Mouse (Mus musculus) monocyte, adult 5-6 weeks (primary cell): Measurements from ENCODE around the gene Mum1. TPM values are rescaled to one million over a fixed set of nuclear protein-coding genes. Genes with fewer than 3 reads are reported as not detected.

ENCODE experiments used
- ATAC-seq: fragments of 153-309, 156-312 bp; replicated peaks from 2 replicates; pipeline ENCODE4 v1.8.0; 2017; ENCODE audit warnings: mild to moderate bottlenecking; ENCODE audit not compliant: low TSS enrichment, insufficient number of reproducible peaks, severe bottlenecking, poor library complexity, low FRiP score
- total RNA-seq: library from RNA; stranded (forward); fragments of 200-1000, 200-491, 200-594 nt; gene quantifications from 3 replicates; pipeline ENCODE4 v1.2.3, GENCODE M21; 2017

The Mum1 gene
- 43.7 to 46.7 TPM (median 46.2 TPM) in 3 replicates for total RNA-seq

DNA sequence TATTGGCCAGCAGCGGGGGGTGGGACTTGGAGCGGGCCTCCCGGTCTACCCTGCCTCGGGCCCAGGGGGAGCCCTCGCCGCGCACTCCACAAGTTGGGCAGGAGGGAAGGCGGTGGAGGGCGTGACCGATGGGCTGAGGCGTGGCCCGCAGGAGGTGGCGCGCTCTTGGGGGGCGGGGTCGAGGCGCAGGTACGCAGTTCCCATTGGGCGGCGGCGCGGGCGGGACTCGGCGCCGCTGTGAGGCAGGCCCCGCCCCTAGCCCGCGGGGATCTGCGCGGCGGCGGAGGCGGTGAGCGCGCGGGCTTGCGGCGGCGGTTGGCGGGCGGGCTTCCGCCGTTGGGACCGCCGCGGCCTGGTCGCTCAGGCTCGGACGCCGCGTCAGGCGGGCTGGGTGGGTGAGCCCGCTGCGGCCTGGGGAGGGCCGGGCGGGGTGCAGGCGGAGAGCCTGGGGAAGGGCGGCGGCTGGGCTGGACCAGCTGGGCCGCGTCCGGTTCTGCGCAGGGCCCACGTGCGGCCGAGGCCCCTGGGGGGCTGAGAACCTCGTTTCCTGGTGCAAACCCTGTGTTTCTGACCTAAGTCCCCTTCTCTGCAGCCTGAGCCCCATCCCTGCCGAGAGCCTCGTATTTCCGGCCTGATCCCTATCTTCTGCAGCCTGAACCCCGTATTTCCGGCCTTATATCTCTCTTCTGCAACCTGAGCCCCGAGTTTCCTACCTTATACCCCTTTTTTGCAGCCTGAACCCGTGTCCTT, at the start of gene Mum1:
Gene Mum1 (plus strand): TSS at position 19 of the 750 bp plus-strand sequence.
- ATAC-seq = peak; percentile 94

DNA sequence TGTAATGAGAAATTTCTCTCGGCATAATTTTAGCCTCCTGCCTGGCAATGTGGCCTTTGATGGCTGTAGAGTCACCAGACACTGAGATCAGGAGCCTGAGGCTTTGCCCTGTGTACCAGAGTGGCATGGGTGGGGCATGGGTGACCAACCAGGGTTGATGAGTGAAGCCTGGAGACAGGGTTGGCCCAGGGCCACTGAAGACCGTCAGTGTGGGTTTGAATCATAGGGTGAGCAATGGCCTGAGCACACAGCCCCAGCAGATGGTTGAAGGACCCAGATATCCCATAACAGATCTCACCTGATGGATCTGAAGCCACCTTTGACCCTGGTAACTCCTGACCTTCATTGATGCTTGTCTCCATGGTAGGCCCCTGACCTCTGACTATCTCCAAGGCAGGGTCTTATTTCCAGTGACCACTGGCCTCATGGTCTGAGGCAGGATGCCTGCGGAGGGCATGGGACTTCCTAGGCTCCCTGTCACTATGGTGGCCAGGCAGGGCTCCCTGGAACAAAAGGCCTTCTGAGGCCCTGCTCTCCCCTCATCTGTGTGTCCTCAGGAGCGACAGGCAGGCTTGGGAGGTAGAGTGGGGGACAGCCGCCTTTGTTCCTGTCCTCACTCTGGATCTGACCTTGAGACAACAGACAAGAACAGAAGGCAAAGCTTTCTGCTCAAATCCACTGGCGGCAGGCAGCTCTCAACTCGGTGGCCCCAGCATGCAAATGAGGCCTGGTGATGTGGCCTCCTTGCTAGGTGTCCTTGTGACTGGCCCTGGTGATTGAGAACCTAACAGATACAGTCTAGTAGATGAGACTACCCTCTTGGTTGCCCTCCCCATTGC, 48.6 kb upstream of the Mum1 start:
- no peak for ATAC-seq

DNA sequence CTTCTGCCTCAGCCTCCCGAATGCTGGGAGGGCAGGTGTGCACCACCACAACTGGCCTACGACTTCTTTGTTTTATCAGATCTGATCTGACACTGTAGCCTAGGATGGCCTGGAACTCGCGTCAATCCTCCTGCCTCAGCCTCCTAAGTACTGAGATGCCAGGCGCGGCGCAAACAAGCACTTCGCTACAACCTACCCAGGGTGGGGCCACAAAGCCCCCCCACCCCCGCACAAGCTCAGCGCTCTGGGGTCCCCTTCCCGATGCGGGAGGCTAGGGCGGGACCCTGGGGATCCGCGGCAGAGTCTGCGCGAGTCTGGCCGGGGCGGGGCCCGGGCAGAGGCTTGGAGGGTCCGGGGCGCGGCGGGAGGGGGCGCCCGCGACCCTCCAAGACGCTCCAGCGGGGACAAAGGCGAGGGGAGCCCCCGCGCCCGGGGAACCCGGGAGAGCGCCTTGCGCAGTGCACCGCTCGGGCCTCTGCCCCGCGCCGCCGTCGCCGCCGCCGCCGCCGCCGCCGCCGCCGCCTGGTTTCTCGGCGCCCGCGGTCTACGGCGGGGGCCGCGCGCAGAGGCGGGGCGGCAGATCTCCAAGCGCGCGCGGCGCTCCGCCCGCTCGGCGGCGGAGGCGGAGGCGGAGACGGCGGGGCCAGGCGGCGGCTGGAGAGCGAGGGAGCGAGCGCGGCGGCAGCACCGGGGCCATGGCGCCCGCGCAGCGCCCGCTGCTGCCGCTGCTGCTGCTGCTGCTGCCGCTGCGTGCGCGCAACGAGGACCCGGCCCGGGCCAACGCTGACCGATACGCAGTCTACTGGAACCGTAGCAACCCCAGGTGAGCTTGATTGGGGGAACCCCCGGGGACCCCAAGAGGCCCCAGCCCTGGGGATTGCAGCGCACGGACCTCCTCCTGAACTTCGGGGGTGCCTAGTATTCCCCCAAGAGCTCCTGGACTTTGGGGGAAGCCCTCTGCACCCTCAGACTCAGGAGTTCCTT, 46.9 kb upstream of the Mum1 start, which contains the start of gene Efna2:
Gene Efna2 (plus strand): TSS at position 415 of the 984 bp plus-strand sequence.
- no peak for ATAC-seq

DNA sequence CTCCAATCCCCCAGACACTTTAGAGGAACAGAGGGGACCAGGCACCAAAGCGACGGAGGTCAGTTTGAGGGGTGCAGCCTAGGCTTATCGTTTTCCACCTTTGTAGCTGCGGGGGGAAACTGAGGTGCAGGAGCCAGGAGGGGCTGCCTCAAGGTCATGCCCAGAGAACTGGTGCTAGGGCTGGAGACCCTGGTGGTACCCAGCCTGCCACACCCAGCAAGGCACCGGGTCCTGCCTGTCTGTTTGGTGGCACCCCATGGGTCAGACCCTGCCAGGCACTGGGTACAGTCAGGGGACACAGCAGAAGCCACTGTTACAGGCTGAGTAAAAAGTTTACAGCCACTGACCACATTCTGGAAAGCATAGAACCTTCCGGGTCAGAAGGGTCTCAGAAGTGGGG, 45.9 kb upstream of the Mum1 start:
- ATAC-seq = no peak

DNA sequence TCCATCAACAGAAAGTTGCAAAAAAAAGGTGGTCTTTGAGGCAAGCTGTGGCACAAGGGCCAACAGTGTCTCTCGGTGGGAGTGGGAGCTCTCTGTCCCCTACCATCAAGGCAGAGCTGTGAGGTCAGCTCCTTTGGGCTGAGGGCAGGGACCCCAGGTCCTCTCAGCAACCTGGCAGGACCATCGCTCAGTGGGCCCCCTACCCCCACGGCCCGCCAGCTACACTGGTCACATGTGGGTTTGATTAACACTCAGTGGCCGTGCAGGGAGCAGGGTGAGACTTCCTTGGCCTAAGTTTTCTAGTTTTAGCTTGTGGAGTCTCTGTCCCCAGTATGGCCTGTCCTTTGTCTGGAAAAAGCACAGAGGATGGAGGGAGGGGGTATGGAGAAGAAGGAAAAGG, 45.4 kb upstream of the Mum1 start:
- ATAC-seq = no peak

DNA sequence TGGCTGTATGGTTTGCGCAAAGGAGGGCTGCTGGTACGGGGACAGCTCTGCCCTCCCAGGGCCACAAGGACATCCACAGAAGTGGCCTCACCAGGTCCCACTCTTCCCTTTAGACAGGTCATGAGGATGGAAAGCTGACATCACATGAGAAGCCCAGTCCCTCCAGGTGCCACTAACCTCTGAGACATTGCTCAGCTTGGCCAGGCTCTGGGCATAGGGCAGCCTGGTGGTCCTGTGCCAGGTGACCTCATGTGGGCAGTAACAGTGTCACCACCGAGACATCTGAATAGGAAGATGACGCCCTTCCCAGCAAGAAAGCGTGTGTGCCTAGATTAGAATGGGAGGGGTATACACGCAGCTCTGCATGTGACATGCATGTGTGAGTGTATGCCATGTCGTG, 43.7 kb upstream of the Mum1 start:
- no peak for ATAC-seq

DNA sequence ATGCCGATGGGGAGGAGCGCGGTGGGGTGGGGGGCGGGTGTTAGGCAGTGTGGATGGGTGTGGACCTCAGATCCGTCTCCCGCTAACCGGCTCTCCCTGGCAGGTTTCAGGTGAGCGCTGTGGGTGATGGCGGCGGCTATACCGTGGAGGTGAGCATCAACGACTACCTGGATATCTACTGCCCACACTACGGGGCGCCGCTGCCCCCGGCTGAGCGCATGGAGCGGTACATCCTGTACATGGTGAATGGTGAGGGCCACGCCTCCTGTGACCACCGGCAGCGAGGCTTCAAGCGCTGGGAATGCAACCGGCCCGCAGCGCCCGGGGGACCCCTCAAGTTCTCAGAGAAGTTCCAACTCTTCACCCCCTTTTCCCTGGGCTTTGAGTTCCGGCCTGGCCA, 39.6 kb upstream of the Mum1 start:
- no peak for ATAC-seq

DNA sequence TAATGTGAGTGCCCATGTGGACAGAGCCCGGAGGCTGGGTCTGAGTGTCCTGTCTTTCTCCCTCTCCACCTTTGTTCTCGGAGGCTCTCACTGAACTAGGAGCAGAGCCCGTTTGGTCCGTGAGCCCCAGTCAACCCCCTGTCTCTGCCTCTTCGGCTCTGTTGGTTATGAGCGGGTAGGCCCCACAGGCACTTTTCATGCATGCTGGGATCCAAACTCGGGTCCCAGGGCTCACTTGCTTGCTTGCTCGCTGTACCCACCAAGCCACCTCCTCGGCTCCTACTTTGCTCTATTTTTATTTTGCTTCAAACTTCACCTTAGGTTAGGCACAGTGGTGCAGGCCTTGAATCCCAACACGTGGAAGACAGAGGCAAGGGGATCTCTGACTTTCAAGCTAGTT, 38.5 kb upstream of the Mum1 start:
- no peak for ATAC-seq

DNA sequence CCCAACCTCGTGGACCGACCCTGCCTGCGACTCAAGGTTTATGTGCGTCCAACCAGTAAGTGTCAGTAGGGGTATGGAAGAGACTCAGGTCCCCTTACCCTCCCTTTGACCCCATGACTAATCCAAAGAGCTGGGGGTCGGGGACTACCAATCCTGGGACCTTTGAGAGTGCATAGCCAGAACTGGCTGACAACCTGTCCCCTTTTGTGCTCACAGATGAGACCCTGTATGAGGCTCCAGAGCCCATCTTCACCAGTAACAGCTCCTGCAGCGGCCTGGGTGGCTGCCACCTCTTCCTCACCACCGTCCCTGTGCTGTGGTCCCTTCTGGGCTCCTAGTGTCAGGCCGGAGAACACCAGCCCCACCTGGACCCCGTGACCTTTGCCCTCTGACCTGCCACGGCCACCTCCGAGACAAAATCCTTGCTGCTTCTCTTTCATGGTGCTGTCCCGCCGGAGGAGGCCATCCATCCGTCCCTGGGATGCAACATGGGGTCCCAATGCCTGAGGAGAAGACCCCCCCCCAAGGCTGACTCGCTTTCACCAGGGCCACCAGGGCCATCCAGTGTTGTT, 37.7 kb upstream of the Mum1 start:
- ATAC-seq = no peak

DNA sequence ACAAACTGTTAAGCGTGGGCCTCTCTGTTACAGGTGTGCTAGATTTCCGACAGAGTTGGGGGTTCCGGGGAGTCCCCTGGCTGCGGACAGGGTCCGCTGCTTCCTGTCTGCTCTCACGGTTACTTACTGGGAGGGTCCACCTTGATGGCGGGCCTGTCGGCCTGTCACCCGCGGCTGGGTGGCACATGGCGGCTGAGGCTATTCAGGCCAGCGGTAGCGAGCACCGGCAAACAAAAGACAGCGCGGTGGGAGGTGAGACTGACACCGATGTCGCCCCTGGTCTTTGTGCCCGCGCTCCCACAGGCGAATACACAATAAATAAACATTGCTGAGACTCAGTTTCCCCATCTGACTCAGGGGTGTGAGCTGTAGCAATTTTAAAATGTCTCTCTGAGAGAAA, 36.2 kb upstream of the Mum1 start:
- no peak for ATAC-seq

DNA sequence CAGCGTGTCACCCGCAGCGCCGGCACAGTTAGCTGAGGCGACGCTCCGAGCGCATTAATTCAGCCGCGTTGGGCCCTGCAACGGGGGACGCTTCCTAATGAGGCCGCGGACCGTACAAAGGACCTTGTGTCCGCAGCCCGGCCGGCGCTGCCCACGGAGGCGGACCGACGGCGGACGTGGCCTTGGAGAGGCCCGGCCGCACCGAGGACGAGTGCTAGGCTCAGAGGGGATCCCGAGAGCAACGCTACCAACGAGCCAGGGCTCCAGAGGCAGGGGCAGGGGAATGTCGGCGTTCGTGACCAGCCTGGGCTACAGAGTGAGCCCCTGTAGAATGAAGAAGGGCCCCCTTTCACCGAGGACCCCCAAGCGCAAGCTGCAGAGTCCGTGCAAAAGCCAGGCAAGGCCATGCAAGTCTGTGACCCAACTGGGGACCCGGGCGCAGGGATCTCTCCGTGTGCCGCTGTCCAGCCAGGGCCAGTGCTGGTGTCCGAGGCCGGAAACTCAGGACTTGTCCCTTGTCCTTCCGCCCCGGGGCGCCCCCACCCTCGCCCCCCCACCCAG, 35.7 kb upstream of the Mum1 start:
- ATAC-seq = no peak

DNA sequence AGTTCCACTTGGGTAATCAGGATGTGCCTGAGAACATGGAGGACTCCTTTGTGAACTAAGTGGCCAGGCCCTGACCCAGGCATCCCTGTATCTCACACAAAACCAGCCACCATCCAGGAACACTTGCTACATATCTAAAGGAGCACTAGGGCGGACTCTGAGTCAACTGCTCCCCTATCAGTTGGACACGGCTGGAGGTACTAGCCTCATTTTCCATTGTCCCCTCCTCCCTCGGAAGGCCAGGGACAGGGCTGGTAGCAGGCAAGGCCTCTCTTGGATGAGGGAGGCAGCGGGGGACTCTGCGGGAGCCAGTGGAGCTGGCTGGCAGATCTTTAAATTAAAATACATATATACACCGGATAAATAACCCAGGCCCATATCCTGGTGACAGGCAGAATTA, 32.3 kb upstream of the Mum1 start:
- ATAC-seq = no peak

DNA sequence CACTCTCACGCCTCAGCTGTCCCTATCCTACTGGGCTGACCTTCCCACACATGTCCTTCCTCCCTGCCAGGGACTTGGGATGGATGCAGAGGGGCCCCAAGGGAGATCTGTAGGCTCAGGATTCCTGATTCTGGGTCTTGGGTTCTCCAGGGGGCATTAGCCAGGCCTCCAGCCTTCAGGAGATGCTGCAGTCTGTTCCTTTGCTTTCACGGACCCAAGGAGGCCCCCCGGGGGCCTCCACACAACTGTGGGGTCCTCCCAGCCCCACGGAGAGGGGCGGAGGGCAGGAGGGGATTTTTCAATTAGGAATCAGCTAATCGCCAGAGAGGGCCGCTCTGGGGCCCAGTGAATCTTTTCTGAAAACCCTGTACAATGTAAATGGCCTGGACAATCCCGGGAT, 31.8 kb upstream of the Mum1 start:
- no peak for ATAC-seq

DNA sequence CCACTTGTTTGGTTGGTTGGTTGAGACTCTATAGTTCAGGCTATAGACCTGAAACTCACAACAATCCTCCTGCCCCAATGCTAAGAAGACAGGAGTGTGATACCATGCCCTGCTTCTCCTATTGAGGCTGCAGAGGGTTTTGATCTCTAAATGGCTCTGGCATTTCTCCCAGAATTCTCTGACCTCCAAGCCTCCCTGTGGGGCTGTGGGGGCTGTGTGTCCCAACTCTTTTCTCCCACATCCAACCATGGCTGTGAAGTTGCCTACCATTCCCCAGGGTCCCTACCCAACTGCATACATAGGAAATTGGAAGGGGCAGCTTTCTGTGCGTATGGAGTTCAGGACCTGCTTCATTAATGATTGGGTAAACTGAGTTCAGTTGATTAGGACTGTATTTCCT, 30.1 kb upstream of the Mum1 start:
- no peak for ATAC-seq

DNA sequence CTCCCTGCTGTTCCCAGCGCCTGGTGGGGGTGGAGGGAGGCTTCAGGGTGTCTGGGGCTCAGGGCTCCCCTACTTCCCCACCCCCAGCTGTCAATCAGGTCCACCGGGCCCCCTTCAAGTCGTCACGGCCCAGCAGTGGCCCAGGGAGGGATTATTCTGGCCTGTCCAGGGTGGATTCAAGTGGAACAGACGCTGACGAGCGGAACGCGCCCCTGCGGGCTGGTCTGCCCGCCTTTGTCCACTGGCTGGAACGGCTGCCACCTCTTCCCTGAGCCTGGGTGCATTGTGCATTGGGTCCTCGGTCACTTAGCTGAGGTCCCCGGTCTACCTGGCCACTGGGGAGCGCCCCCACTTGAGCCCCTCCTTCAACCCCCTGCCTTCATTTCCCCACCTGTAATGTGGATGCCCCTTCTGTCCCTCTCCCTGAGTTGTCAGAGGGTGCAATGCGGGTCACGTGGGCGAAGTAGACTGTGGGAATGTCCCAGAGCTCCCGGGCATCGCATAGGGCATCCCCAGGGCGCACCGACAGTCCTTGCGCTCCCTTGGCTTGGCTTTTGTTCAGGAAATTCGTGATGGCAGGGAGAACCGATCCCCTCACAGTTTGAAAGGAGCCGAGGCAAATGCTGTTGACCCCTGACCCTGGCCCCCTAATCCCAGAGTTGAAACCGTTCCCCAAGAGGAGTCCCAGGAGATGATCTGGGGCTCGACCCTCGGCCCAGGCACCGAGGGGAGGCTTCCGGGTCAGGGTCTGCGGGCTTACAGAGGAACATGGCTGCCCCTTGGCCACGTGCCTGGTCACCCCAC, 29.3 kb upstream of the Mum1 start:
- no peak for ATAC-seq

DNA sequence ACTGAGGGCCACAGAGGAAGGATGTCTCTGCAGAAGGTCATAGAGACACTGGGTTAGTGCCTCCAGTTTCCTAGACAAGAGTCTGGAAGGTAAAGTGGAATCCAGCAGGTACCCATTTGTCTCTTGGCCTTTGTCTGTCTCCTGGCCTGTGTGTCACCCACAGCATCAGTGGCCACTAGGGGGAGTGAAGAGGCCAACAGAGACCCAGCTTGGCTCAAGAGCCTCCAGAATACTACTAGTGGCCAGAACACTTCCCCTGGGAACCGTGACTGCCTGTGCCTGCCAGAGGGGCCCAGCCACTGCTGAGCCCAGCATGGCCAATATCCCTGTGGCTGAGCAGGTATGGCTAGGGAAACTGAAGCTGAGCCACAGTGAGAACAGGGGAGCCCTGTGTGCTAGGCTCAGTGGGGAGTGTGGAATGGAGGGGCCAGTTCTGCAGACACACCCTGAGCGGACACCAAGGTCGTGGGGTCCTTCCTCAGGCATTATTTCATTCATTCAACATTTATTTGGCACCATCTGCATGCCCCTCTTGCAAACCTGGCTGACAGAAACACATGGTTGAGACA, 26.7 kb upstream of the Mum1 start:
- peak; percentile 95 for ATAC-seq

DNA sequence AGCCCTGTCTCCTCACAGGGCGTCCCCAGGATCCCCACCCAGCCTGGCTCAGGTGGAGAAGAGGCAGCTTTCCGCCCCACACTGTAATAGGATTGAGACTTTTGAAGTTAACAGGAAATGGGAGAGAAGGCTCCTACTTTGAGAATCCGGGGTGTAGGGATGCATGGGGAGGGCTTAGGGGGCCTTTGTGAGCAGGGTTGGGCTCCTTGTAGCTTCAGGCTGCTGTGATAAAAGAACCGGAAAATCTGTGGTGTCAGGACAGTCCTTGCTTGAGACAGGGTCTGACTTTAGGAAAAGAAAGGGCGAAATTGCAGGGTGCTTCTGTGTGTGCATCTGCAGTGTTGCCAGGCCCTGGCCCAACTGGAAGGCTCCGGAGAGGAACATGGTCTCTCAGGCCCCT, 25.7 kb upstream of the Mum1 start:
- no peak for ATAC-seq
